Mouse (Mus musculus) urinary bladder, adult 2 months (tissue): Measurements from ENCODE around the gene Nt5c1a. TPM values are rescaled to one million over a fixed set of nuclear protein-coding genes. Genes with fewer than 3 reads are reported as not detected.
"Not testable (repeated sequence)": the region's sequence is repeated elsewhere in the genome, so short reads cannot be mapped to it uniquely, and the experiment has no call there.

ENCODE experiments used
- DNase-seq: peaks from one replicate; pipeline ENCODE4 v3.0.0; 2022; ENCODE audit warnings: low spot score
- polyA plus RNA-seq: library from polyadenylated mRNA; depleted of rRNA; stranded (reverse); fragments of >200 nt; gene quantifications from 2 replicates; pipeline ENCODE4 v1.2.3, GENCODE M21; 2012; rRNA removed

The Nt5c1a gene
- polyA plus RNA-seq: 0.04 and 0.22 TPM in 2 replicates

DNA sequence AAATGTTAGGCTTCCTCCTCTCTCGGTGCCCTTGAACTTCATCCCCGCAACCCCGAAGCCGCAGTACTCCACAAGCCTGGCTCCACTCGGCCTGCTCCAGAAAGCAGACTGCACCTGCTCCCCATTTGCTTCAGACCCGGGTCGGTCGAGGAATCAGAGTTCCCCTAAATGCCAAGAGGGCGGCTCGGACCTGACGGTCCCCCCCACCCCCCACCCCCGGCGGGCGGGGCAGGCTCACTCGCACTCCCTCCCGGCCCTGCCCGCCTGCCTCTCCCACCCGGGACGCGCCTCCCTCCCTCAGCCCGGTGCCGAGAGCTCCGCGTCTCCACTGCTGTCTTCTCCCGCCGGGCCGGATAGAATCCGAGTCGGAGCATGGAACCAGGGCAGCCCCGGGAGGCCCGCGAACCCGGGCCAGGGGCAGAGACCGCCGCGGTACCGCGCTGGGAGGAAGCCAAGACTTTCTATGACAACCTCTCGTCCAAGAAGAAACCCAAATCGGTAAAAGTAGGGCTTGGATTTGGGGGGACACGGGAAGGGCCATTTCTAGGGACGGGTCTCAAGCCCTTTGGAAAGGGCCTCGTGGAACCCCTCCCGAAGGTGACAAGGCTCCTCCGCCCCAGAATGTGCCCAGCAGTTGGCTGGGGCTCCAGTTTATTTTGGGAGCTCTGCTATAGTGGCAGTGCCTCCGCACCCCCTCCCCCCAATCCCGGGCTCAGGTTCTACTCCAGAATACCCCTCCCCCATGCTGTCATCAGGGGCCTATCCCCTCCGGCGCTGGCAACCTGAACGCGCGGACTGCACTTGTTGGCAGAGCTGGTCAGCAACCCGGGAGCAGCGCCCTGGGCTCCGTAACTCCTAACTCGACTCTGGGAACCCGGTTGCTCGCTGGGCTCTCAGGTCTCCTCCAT is at the start of gene Nt5c1a:
Nt5c1a (plus strand) TSS at position 319 of the 908 bp plus-strand sequence.
- peak; percentile 34 for DNase-seq

DNA sequence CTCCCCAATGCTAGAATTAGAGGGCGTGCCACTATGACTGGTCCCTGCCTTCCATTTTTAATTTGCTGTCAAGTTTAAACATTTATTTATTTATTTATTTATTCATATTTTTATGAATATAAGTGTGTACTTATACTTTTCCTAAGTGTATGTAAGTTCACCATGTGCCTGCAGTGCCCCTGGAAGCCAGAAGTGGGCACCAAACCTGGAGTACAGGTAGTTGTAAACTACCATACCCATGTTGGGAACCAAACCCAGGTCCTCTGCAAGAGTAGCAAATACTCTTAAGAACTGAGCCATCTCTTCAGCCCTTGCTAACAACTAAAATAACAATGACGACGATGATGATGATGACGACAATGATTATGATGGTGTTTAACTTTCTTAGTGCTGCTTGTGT is 49.3 kb upstream of the Nt5c1a start:
- no peak for DNase-seq

DNA sequence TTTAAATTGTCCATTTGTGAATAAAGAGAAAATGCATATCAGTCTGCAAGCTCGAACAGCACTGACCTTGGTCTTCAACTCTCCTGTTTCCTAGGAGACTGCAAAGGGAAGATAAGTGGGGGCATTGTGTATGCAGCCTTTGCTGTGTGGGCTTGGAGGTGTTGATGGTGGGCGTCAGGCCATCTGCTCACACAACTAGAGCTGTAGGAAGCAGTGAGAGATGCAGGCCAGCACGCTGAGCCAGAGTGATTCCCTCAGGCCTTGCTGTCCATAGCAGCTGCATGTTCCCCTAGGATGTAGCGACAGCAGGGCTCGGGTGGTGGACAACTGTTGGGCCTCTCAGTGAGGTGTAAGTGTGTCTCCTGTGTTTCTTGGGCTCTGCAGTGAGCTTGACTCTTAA is 48.3 kb upstream of the Nt5c1a start:
- DNase-seq: no peak

- no peak for DNase-seq
These were observed 46.3 kb upstream of the Nt5c1a start for GRCm38 (mm10) chr4:123155004-123155403.

DNA sequence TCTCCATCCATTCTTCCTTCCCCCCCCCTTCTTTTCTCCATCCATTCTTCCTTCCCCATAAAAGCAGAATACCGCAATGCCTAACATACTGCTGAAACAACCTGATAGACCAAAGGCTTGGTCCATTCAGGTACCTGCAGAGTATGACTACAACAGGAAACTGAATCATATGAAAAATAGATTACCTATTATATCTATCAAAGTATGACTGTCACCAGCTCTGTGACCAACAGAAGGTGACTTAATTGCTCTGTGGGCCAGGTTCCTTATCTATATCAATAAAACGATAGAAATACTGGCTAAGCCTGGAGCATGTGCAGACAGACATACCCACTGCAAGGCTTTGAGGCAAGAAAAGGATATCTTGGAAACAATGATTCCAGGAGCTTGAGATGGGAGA is 45.9 kb upstream of the Nt5c1a start:
- no peak for DNase-seq

GRCm38 (mm10) chr4:123155840-123156239 is 45.5 kb upstream of the Nt5c1a start:
- DNase-seq: no peak

DNA sequence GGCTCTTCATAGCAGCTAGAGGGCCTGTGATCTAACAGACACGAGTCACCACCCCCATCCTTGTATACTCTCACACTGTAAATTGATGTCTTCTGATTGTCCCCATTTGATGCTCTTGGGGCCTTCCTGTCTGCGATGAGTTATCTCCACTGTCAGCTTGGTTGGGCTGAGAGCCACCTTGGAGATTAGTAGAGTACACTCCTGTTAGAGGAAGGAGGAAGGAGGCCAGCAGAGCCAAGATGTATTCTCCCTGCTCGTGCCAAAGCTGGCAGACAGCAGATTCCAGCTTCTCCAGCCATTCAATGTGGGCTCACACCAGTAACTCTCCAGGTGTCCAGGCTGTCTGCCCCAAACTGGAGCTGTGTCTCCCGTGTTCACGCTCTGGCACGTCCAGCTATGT is 40.7 kb upstream of the Nt5c1a start:
- DNase-seq: no peak

DNA sequence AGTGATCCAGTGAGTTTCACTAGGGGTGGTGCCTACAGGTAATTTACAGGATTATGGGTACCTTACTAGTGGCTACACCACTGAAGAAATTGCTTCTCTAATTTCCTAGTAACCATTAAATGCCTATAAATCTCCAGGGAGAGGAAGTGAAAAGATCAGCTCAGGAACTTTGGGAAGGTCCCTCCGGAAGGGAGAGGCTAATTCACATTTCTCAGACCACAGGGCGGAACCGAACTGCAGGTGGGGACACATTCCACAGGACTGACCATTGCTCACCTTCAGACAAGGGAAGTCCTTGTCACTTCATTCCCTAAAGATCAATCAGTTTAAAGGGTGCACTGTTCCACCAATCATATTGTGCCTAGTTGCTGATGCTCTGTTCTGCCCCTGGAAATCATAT is 40.1 kb upstream of the Nt5c1a start:
- not testable (repeated sequence) for DNase-seq

DNA sequence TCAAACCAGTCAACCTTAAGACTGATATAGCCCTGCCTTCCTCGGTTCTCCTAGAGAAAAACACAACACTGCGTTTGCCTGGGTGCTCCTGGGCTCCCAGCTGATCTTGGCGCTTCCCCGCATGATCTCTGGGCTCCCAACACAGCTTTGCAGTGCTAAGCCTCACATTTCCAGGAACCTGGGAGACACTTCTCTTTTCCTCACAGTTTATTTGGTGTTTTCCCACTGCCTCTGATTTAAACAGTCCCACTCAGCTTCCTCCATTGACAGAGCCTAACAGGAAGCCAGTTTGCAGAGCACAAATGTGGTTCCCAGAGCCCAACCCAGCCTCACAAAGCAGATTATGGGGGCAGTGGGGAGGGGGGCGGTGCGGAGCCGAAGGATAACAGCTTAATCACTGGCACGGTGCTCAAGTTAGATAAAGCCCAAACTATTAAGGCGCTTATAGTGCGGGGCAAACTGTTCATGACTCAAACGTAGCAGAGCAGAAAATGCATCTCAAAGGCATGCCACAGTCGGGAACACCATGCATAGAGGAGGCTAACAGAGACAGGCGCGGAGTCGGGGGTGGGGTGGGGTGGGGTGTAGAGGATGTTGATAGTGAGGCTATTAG is 38.9 kb upstream of the Nt5c1a start:
- no peak for DNase-seq

- no peak for DNase-seq
These were observed 37.1 kb upstream of the Nt5c1a start for GRCm38 (mm10) chr4:123164157-123164556.

- no peak for DNase-seq
These were observed 29.5 kb upstream of the Nt5c1a start for GRCm38 (mm10) chr4:123171811-123172210.

- no peak for DNase-seq
These were observed 18.7 kb upstream of the Nt5c1a start, which contains the start of gene Hpcal4 for GRCm38 (mm10) chr4:123182328-123183238. Gene Hpcal4, plus strand, starts transcription at chr4:123183227.

DNA sequence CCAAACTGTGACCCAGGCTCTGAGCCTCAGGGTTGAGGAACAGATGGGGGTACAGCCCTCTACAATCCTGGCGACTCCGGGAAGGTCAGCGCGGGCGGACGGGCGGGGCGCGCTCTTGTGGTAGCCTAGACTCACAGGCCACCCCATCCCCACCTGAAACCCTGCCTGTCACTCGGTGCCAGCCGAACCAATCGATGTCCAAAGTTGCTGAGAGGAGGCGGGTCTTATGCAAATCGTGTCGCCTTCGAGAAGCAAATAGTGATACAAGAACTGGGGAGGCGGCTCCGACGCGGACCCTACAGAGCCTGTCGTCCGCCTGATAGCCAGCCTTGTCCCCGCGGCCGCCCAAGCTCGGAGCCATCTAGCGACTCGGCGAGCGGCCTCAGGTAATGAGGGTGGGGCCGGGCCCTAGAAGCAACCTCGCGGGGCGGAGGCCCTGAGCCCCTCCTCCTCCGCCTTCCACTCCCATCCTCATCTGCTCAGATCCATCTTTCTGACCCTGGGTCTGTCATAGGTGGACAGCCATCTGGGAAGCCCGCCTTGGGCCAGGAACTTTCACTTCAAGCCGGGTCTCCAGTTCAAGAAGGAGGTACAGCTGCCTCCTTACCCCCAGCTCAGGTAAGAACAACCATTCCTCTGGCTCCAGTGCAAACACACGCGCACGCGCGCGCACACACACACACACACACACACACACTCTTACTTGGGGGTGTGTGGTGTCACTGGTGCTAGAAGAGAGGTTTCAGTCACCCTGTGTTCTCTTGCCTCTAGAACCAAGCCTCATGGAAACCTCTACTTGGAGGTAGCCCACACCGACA is 17.9 kb upstream of the Nt5c1a start:
- DNase-seq: peak; percentile 29

- DNase-seq: no peak
These were observed 16.5 kb upstream of the Nt5c1a start for GRCm38 (mm10) chr4:123184816-123185215.

GRCm38 (mm10) chr4:123192336-123192735 is 9.0 kb upstream of the Nt5c1a start:
- DNase-seq: no peak

DNA sequence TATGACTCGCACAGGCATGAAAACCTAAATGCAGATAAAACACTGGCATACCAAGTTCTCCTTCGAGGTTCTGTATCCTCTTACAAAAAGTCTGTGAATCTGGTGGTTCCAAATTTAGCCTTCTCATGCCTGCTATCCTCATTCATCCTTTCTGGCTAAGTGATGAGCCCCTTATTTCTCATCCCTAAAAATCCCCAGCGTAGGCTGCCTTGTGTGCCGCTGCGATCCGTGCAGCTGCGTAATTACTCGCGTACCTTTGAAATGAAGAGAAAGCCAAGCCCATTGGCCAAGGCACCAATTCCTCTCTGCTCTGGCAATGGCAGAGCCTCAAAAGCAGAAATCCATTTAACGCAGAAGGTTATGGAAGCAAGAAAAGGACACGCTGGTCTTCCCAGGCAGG is 7.5 kb upstream of the Nt5c1a start:
- DNase-seq: no peak

DNA sequence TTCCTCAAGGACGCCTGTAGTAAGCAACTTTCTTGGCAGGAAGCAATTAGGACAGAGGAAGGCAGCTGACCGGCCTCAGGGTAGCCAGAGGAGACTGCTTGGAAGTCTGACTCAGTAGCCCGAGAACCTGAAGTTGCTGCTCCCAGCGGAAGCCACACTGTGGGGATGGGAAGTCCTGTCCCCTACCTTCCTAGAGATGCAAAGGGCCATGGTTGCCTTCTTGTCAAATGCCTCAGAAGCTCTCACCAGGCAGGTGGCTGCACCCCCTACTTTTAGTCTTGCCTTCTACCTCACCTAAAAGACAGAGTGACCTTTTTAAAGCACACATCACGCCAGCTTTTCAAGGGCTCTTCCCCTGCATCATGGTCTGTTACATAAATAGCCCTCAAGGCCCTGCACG is 4.6 kb upstream of the Nt5c1a start:
- no peak for DNase-seq

- peak; percentile 54 for DNase-seq
These were observed 526 bp upstream of the Nt5c1a start for GRCm38 (mm10) chr4:123200771-123201185.

GRCm38 (mm10) chr4:123202094-123202420 is 753 bp downstream of the Nt5c1a start:
- DNase-seq: no peak

DNA sequence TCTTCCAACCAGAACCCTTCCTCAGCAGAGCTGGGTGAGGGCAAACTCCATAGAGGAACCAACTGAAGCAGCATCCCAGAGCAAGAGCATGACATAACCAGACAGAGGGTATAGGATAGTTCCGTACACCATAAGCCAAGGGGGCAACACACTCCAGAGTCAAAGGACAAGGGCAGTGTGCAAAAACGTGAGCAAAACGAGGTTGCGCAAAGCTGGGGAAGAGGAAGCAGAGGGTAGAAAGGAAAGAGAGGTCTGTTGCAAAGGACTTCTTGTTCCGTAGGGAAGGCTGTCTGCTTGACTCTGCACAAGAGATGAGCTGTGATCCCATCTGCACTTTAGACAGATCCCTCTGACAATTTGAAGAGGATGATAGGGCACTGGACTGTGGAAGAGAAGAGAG is 6.0 kb downstream of the Nt5c1a start:
- no peak for DNase-seq

- no peak for DNase-seq
These were observed 9.7 kb downstream of the Nt5c1a start for GRCm38 (mm10) chr4:123210996-123211395.
